Mouse (Mus musculus): ENCODE measurements around the gene Tbc1d2. TPM values are rescaled to one million over a fixed set of nuclear protein-coding genes. Genes with fewer than 3 reads are reported as not detected.

Gene Tbc1d2
- polyA plus RNA-seq, 1 experiment from 2014 or later: 0.74 TPM

GRCm38 (mm10) chr4:46558672-46559667, 91.0 kb downstream of the Tbc1d2 start:
- no peak overlapping the region for H3K4me2 ChIP-seq
- no peak overlapping the region for H3K4me3 ChIP-seq
- no peak overlapping the region for H3K27ac ChIP-seq
- H3K27me3 ChIP-seq: no peaks in the 10 kb centered on the region
- H3K4me1 ChIP-seq: no peaks in the 10 kb centered on the region; the same call in 1 of the 2 replicates
- no peaks in the 10 kb centered on the region for H3K36me3 ChIP-seq (ENCODE audit: poor library complexity, severe bottlenecking)
- no peak overlapping the region for H3K9ac ChIP-seq
- no peaks in the 10 kb centered on the region for H3K9me3 ChIP-seq (replicated peaks)
- no peak for ATAC-seq
- 82% methylated on average over 22 of the region's 22 CpGs for WGBS

- no peaks in the 10 kb centered on the region for H3K36me3 ChIP-seq (ENCODE audit: poor library complexity, severe bottlenecking)
- no peak overlapping the region for H3K9ac ChIP-seq
- H3K4me2 ChIP-seq: no peak overlapping the region
- H3K4me1 ChIP-seq: no peaks in the 10 kb centered on the region; the same call in 1 of the 2 replicates
- no peak overlapping the region for H3K4me3 ChIP-seq
- ATAC-seq: no peak
- 95% methylated on average over 3 of the region's 3 CpGs for WGBS
- H3K9me3 ChIP-seq (replicated peaks): no peaks in the 10 kb centered on the region
- no peak overlapping the region for H3K27ac ChIP-seq
- no peaks in the 10 kb centered on the region for H3K27me3 ChIP-seq
These were observed 93.1 kb downstream of the Tbc1d2 start for GRCm38 (mm10) chr4:46556933-46557332.

GRCm38 (mm10) chr4:46555762-46556161, 94.2 kb downstream of the Tbc1d2 start:
- Histone ChIP-seq H3K4me1 (no peaks in the 10 kb centered on the region; the same call in 1 of the 2 replicates), H3K9me3 (replicated peaks) (no peaks in the 10 kb centered on the region), H3K4me3 (no peak overlapping the region), H3K4me2 (no peak overlapping the region), H3K9ac (no peak overlapping the region), H3K27me3 (no peaks in the 10 kb centered on the region), H3K27ac (no peak overlapping the region), H3K36me3 (ENCODE audit: poor library complexity, severe bottlenecking) (no peaks in the 10 kb centered on the region)
- WGBS: 85% methylated on average over 9 of the region's 9 CpGs
- no peak for ATAC-seq

Other genes starting within 250 kb of the Tbc1d2 start
- 0.09 and 0.77 TPM in 2 replicates for gene Hemgn, start 236.7 kb downstream of the Tbc1d2 start, polyA plus RNA-seq (2015; fragmentation: Nextera tagmentation; extraction: Ambion mirVana)
- 210 and 214 TPM in 2 replicates for gene Anp32b, start 199.3 kb downstream of the Tbc1d2 start, polyA plus RNA-seq (2015; fragmentation: Nextera tagmentation; extraction: Ambion mirVana)
- 71.0 and 74.0 TPM in 2 replicates for gene Nans, start 161.0 kb downstream of the Tbc1d2 start, polyA plus RNA-seq (2015; fragmentation: Nextera tagmentation; extraction: Ambion mirVana)
- 0.30 and 0.43 TPM in 2 replicates for gene Trim14, start 114.1 kb downstream of the Tbc1d2 start, polyA plus RNA-seq (2015; fragmentation: Nextera tagmentation; extraction: Ambion mirVana)
- gene Coro2a, start 48.0 kb downstream of the Tbc1d2 start, polyA plus RNA-seq (2015; fragmentation: Nextera tagmentation; extraction: Ambion mirVana): 1.8 TPM in 2 replicates